8 mouse cellular contexts compared by ENCODE assay signal in the genomic region with DNA sequence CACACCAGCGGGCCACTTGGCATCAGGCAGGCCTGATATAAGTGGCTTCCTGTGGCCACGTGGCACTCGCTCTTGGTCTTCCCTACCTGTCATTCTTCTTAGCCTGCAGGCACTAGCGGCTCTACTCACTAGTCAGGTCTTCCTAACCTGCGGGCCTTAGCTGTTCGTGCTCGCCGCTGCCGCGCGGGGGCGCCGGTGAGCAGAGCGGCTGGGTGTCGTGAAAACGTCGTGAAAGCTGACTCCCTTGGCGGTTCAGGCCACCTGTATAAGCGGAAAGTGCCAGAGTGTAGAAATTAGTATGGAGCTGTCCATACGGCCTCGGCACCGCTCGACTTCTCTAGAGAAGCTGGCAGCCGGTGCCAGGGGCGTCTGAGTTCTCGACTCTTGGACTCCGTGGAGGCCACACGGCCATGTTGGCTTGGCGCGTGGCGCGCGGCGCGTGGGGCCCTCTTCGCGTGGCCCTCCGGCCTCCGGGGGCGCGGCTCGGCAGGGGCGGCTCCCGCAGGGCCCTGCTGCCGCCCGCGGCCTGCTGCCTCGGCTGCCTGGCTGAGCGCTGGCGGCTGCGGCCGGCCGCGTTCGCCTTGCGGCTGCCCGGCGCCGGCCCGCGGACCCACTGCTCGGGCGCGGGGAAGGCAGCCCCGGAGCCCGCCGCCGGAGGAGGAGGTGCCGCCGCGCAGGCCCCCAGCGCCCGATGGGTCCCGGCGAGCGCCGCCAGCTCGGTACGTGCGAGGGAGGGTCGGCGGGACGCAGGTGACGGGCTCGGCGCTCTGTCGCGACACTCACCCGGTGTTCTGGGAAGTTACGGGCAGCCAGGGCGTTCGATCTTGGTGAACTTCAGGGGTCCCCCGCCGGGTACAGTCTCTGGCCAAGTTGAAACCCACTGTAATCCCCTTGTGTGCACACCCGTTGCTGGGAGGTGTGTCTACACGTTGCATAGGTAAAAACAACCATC. TPM values are rescaled to one million over a fixed set of nuclear protein-coding genes. Genes with fewer than 3 reads are reported as not detected.
DNase-seq lines count a peak whose midpoint lies in the region; ATAC-seq lines count a peak whose summit lies in the region.

A gene (plus strand): TSS at position 260 of the 952 bp plus-strand sequence.

- peak; percentile 91 for ATAC-seq in erythroblast, adult 5-6 weeks (replicated peaks; ENCODE audit: low FRiP score, poor library complexity, severe bottlenecking)
- peak; percentile 93 for ATAC-seq in kidney, embryonic 15.5 days (replicated peaks; ENCODE audit: low FRiP score)
- ATAC-seq in monocyte, adult 5-6 weeks (replicated peaks; ENCODE audit: insufficient number of reproducible peaks, low FRiP score, low TSS enrichment, poor library complexity, severe bottlenecking) = peak; percentile 91

- peak within 1 kb of the TSS; percentile 91 for H3K4me3 ChIP-seq in heart, embryonic 10.5 days
- peak within 1 kb of the TSS; percentile 75 for H3K4me3 ChIP-seq in kidney, embryonic 15.5 days (replicated peaks)

- peaks cover 19% of the 10 kb centered on the region for H3K36me3 ChIP-seq in heart, embryonic 10.5 days
- peaks cover 25% of the 10 kb centered on the region for H3K36me3 ChIP-seq in kidney, embryonic 15.5 days

- 2% methylated on average over 96 of the region's 96 CpGs for WGBS in heart, embryonic 10.5 days
- under 1% methylated on average over 95 of the region's 96 CpGs for WGBS in kidney, embryonic 15.5 days

- H3K27me3 ChIP-seq in heart, embryonic 10.5 days (ENCODE audit: insufficient read depth, poor library complexity, severe bottlenecking) = no peaks in the 10 kb centered on the region
- no peaks in the 10 kb centered on the region for H3K27me3 ChIP-seq in kidney, embryonic 15.5 days

- H3K9ac ChIP-seq in kidney, embryonic 15.5 days = peak within 1 kb of the TSS; percentile 88

- H3K27ac ChIP-seq in heart, embryonic 10.5 days = peak within 1 kb of the TSS; percentile 92
- H3K27ac ChIP-seq in kidney, embryonic 15.5 days = peak within 1 kb of the TSS; percentile 90

- peaks cover 11% of the 10 kb centered on the region for H3K4me1 ChIP-seq in heart, embryonic 10.5 days
- H3K4me1 ChIP-seq in kidney, embryonic 15.5 days = peaks cover 12% of the 10 kb centered on the region

- H3K4me2 ChIP-seq in kidney, embryonic 15.5 days = peak within 1 kb of the TSS; percentile 79

- peak; percentile 100 for DNase-seq in B cell, adult 2 months
- DNase-seq in brain, adult 2 months (ENCODE audit: low read depth, low spot score) = peak; percentile 98
- peak; percentile 98 for DNase-seq in heart, embryonic 10.5 days (ENCODE audit: low spot score)
- peak; percentile 93 for DNase-seq in liver
- DNase-seq in spleen, postnatal 4 days (ENCODE audit: low spot score in 2 of 2) = peak; percentile 96 to 99

- H3K9me3 ChIP-seq in heart, embryonic 10.5 days = no peaks in the 10 kb centered on the region
- H3K9me3 ChIP-seq in kidney, embryonic 15.5 days (replicated peaks) = no peaks in the 10 kb centered on the region

RNA-seq across cellular contexts. Expression of the gene that starts here (rescaled TPM):
- total RNA-seq in erythroblast, adult 5-6 weeks (2015; ENCODE audit: low replicate concordance) = 7.1 and 17.6 TPM in 2 replicates
- 4.6 and 8.3 TPM in 2 replicates for total RNA-seq in erythroblast, adult 5-6 weeks (2017; ENCODE audit: low replicate concordance)
- 9.5 and 16.3 TPM in 2 replicates for polyA plus RNA-seq in heart, embryonic 10.5 days (2016; fragmentation: Nextera tagmentation; extraction: Ambion mirVana)
- polyA plus RNA-seq in kidney, embryonic 15.5 days (2015; fragmentation: Nextera tagmentation; extraction: Ambion mirVana) = 11.2 and 16.5 TPM in 2 replicates
- total RNA-seq in monocyte, adult 5-6 weeks (2017) = 11.0 to 15.4 TPM (median 11.7 TPM) in 3 replicates

Comparison
In these comparisons a context has a peak if more than half of its experiments do, and no peak if none do; other contexts are left out.
1. Peak in every context shown above with its lines: DNase-seq, ATAC-seq, H3K4me3 ChIP-seq and H3K27ac ChIP-seq.